Mouse (Mus musculus): ENCODE data around the gene Gm6034. TPM values are rescaled to one million over a fixed set of nuclear protein-coding genes. Genes with fewer than 3 reads are reported as not detected.
"Not testable (repeated sequence)": the region's sequence is repeated elsewhere in the genome, so short reads cannot be mapped to it uniquely, and the experiment has no call there.

Gm6034 gene
- polyA plus RNA-seq, 1 experiment from 2014 or later: not detected

GRCm38 (mm10) chr17:36025901-36026300 is 16.9 kb upstream of the Gm6034 start:
- ATAC-seq (ENCODE audit: insufficient number of reproducible peaks, insufficient read depth, low FRiP score, low read depth): no peak

GRCm38 (mm10) chr17:36027663-36028062 is 15.1 kb upstream of the Gm6034 start:
- no peak overlapping the region for H3K4me3 ChIP-seq (ENCODE audit: low read depth, low read length)
- no peak overlapping the region for H3K27ac ChIP-seq (ENCODE audit: low read length)
- no peak for ATAC-seq (ENCODE audit: insufficient number of reproducible peaks, insufficient read depth, low FRiP score, low read depth)
- no peaks in the 10 kb centered on the region for H3K27me3 ChIP-seq (ENCODE audit: control insufficient read depth, insufficient read depth, low read length)
- no peak overlapping the region for H3K9ac ChIP-seq (replicated peaks; ENCODE audit: low read depth, low read length)
- no peak overlapping the region for H3K4me2 ChIP-seq (replicated peaks; ENCODE audit: low read depth, low read length)
- no peaks in the 10 kb centered on the region for H3K36me3 ChIP-seq (ENCODE audit: control insufficient read depth, insufficient read depth, low read length)
- no peaks in the 10 kb centered on the region for H3K9me3 ChIP-seq (ENCODE audit: control insufficient read depth, low read depth, low read length)
- H3K4me1 ChIP-seq (ENCODE audit: control insufficient read depth, insufficient read depth, low read length): peaks cover 6% of the 10 kb centered on the region; the same call in 1 of the 2 replicates
- WGBS: 84% methylated on average over 4 of the region's 4 CpGs

More at GRCm38 (mm10) chr17:36025901-36026300, 16.9 kb upstream of the Gm6034 start:
- H3K27ac ChIP-seq (ENCODE audit: low read length): no peak overlapping the region
- no peak overlapping the region for H3K4me3 ChIP-seq (ENCODE audit: low read depth, low read length)
- H3K4me1 ChIP-seq (ENCODE audit: control insufficient read depth, insufficient read depth, low read length): peaks cover 6% of the 10 kb centered on the region; the same call in 1 of the 2 replicates
- no peaks in the 10 kb centered on the region for H3K27me3 ChIP-seq (ENCODE audit: control insufficient read depth, insufficient read depth, low read length)
- 45% methylated on average over 4 of the region's 4 CpGs for WGBS
- no peaks in the 10 kb centered on the region for H3K9me3 ChIP-seq (ENCODE audit: control insufficient read depth, low read depth, low read length)
- no peak overlapping the region for H3K4me2 ChIP-seq (replicated peaks; ENCODE audit: low read depth, low read length)
- no peak overlapping the region for H3K9ac ChIP-seq (replicated peaks; ENCODE audit: low read depth, low read length)
- H3K36me3 ChIP-seq (ENCODE audit: control insufficient read depth, insufficient read depth, low read length): no peaks in the 10 kb centered on the region

DNA sequence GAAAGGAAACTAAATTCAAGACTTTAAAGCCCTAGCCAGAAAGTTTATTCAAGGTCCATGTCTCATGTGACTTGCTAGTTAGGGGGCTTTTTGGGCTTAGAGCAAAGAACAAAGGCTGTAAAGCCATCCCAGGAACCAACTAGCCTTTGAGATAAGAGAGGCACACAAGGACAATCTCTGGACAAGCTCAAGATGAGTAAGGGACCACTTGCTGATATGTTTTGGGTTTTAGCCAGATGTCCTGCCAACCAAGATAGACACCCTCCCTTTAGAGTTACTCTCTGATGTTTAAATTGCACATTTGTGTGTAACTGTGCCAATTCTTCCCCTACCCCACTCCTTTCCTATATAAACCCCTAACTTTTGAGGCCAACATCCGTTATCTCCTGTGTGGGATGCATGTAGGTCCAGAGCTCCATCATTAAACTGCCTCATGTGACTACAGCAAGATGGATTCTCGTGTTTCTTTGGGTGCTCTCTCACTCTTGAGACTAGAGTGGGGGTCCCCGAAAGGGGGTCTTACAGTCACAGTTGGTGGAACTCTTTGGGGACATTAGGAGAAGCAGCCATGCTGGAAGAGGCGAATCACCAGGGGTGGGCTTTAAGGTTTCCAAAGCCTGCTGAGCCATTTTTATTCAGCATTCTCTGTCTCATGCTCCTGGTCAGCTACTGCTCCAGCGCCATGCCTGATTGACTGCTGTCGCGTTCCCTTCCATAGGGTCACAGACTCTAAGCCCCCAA is 13.7 kb upstream of the Gm6034 start:
- no peak for ATAC-seq (ENCODE audit: insufficient number of reproducible peaks, insufficient read depth, low FRiP score, low read depth)
- 86% methylated on average over 7 of the region's 7 CpGs for WGBS
- Histone ChIP-seq H3K27ac (ENCODE audit: low read length) (no peak overlapping the region), H3K9me3 (ENCODE audit: control insufficient read depth, low read depth, low read length) (no peaks in the 10 kb centered on the region), H3K36me3 (ENCODE audit: control insufficient read depth, insufficient read depth, low read length) (no peaks in the 10 kb centered on the region), H3K4me1 (ENCODE audit: control insufficient read depth, insufficient read depth, low read length) (peaks cover 6% of the 10 kb centered on the region; the same call in 1 of the 2 replicates), H3K9ac (replicated peaks; ENCODE audit: low read depth, low read length) (no peak overlapping the region), H3K4me3 (ENCODE audit: low read depth, low read length) (no peak overlapping the region), H3K4me2 (replicated peaks; ENCODE audit: low read depth, low read length) (no peak overlapping the region), H3K27me3 (ENCODE audit: control insufficient read depth, insufficient read depth, low read length) (no peaks in the 10 kb centered on the region)

GRCm38 (mm10) chr17:36030046-36030702 is 12.6 kb upstream of the Gm6034 start:
- not testable (repeated sequence) for H3K27me3 ChIP-seq (ENCODE audit: control insufficient read depth, insufficient read depth, low read length); H3K4me1 ChIP-seq (ENCODE audit: control insufficient read depth, insufficient read depth, low read length); H3K36me3 ChIP-seq (ENCODE audit: control insufficient read depth, insufficient read depth, low read length); ATAC-seq (ENCODE audit: insufficient number of reproducible peaks, insufficient read depth, low FRiP score, low read depth); H3K4me2 ChIP-seq (replicated peaks; ENCODE audit: low read depth, low read length); H3K9me3 ChIP-seq (ENCODE audit: control insufficient read depth, low read depth, low read length); H3K27ac ChIP-seq (ENCODE audit: low read length); H3K4me3 ChIP-seq (ENCODE audit: low read depth, low read length); H3K9ac ChIP-seq (replicated peaks; ENCODE audit: low read depth, low read length)
- WGBS: 60% methylated on average over 2 of the region's 4 CpGs

DNA sequence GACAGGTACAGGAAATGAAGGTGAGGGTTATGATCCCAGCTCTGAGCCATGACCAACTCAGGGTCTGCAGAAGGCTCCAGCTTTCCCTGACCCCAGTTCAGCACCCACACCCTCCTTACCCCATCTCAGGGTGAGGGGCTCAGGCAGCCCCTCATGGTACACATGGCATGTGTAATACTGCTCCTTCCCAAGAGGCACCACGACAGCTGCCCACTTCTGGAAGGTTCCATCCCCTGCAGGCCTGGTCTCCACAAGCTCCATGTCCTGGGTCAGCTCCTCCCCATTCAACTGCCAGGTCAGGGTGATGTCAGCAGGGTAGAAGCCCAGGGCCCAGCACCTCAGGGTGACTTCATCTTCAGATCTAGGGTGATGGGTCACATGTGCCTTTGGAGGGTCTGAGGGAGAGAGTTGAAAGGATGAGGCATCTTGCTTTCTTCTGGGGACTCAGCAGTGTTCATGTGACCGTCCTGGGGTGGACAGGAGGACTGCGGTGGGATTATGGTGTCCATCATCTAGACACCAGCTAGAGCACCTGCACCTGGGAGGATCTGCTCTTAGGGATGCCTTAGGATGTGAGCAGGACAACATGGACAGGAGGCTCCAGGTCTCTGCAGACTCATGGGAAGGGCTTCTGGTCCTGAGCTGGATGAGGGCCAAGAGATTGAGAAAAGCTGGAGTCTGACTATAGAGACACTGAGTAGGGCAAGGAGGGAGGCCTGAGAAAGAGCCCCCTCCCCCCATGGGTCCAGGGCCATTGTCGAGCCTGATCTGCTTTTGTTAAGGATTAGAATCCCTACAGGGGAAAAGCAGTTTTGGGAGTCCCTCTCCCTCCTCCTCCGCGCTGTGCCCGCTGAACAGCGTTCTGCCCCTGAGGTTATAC is 11.8 kb upstream of the Gm6034 start:
- not testable (repeated sequence) for H3K27ac ChIP-seq (ENCODE audit: low read length); H3K9me3 ChIP-seq (ENCODE audit: control insufficient read depth, low read depth, low read length); H3K4me1 ChIP-seq (ENCODE audit: control insufficient read depth, insufficient read depth, low read length); H3K9ac ChIP-seq (replicated peaks; ENCODE audit: low read depth, low read length); ATAC-seq (ENCODE audit: insufficient number of reproducible peaks, insufficient read depth, low FRiP score, low read depth); H3K27me3 ChIP-seq (ENCODE audit: control insufficient read depth, insufficient read depth, low read length); H3K36me3 ChIP-seq (ENCODE audit: control insufficient read depth, insufficient read depth, low read length)
- H3K4me3 ChIP-seq (ENCODE audit: low read depth, low read length): peak overlapping the region; percentile 37; the same call in 1 of the 2 replicates
- H3K4me2 ChIP-seq (replicated peaks; ENCODE audit: low read depth, low read length): peak overlapping the region; percentile 70
- 50% methylated on average over 8 of the region's 8 CpGs for WGBS

GRCm38 (mm10) chr17:36031583-36032331 is 11.0 kb upstream of the Gm6034 start:
- H3K36me3 ChIP-seq (ENCODE audit: control insufficient read depth, insufficient read depth, low read length); H3K27ac ChIP-seq (ENCODE audit: low read length); H3K9ac ChIP-seq (replicated peaks; ENCODE audit: low read depth, low read length); H3K9me3 ChIP-seq (ENCODE audit: control insufficient read depth, low read depth, low read length); H3K27me3 ChIP-seq (ENCODE audit: control insufficient read depth, insufficient read depth, low read length); H3K4me1 ChIP-seq (ENCODE audit: control insufficient read depth, insufficient read depth, low read length): not testable (repeated sequence)
- peak overlapping the region; percentile 70 for H3K4me2 ChIP-seq (replicated peaks; ENCODE audit: low read depth, low read length)
- ATAC-seq (ENCODE audit: insufficient number of reproducible peaks, insufficient read depth, low FRiP score, low read depth): peak; percentile 57; the same call in 1 of the 2 replicates
- WGBS: 1% methylated on average over 35 of the region's 40 CpGs
- H3K4me3 ChIP-seq (ENCODE audit: low read depth, low read length): peak overlapping the region; percentile 37

DNA sequence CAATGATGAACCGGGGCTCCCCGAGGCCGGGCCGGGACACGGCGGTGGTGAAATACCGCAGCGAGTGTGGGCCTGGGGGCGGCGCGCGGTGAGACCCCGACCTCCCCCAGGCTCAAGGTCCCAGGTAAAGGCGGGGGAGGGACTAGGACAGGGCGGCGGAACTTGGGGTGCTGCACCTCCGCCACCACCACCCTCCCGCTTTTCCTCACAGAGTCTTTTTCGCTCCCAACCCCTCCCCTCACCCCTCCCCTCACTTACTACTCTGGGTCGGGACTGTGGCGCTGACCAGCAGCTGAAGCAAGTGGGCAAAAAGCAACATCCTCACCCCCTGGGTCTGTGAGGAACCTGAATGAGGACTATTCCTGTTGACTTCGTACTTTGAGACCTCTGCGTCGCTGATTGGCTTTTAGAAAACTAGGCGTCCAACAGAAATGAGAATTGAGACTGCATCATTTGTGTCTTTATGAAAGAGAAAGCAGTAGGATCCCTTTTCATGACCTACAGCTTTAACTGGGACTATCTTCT is 10.3 kb upstream of the Gm6034 start, which contains the start of gene H2-T23:
Gene H2-T23, minus strand, starts transcription at position 505 of the 525 bp plus-strand sequence.
- H3K27me3 ChIP-seq (ENCODE audit: control insufficient read depth, insufficient read depth, low read length); H3K36me3 ChIP-seq (ENCODE audit: control insufficient read depth, insufficient read depth, low read length); ATAC-seq (ENCODE audit: insufficient number of reproducible peaks, insufficient read depth, low FRiP score, low read depth); H3K27ac ChIP-seq (ENCODE audit: low read length); H3K9ac ChIP-seq (replicated peaks; ENCODE audit: low read depth, low read length); H3K4me1 ChIP-seq (ENCODE audit: control insufficient read depth, insufficient read depth, low read length); H3K9me3 ChIP-seq (ENCODE audit: control insufficient read depth, low read depth, low read length): not testable (repeated sequence)
- Histone ChIP-seq H3K4me3 (ENCODE audit: low read depth, low read length) (peak within 1 kb of the TSS; percentile 37), H3K4me2 (replicated peaks; ENCODE audit: low read depth, low read length) (peak within 1 kb of the TSS; percentile 70)
- WGBS: under 1% methylated on average over 25 of the region's 25 CpGs

All from stomach, embryonic 14.5 days (tissue).